Mouse (Mus musculus) spleen, postnatal 14 days (tissue): Measurements from ENCODE around the gene Zfp454.

Experiments used
- DNase-seq, 2 experiments: peaks; one replicate each; pipeline ENCODE4 v3.0.0; 2021 to 2022; ENCODE audit warnings: low spot score in 2 of 2

Zfp454 gene

GRCm38 (mm10) chr11:50887390-50888128 lies at the start of gene Zfp454:
Gene Zfp454 (minus strand): TSS chr11:50887651.
- peak in 1 of 2 experiments; percentile 10 for DNase-seq

DNA sequence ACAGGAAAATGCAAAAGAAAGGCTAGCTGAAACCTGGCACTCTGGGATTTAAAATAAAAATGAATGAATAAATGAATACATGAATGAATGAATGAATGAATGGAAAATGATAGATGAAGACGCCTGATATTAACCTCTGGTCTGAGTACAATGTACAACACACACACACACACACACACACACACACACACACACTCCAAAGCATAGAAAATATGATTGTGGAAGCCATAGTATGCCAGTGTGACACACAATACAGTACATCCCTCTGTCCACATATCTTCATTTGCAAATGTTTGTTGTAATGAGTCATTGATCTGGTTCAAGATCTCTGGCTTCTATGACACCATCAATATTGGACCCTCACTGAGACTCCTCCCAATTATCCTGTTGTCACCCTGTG lies 44.6 kb upstream of the Zfp454 start:
- no peak for DNase-seq

DNA sequence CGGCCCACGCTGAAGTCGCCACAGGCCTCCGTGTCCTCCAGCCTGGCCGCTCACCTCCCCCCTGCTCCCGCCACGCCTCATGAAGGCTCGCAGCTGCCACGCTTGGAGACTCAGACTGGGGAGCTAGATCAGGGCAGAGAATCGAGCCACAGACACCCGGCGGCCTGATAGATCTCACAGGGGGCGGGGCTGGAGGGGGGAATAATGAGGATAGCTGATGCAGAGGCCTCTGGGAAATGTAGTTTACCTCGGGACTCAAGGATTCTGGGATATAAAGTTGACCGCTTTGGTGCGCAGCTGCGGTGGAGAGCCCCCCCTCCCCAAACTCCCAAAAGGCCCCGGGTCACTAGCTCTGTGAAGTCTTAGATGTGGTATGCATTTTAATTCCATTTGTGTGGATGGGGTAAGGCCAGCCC lies 44.0 kb upstream of the Zfp454 start, which contains the start of gene Zfp354b:
Zfp354b (minus strand) TSS at position 183 of the 416 bp plus-strand sequence.
- peak in 1 of 2 experiments; percentile 41 for DNase-seq

DNA sequence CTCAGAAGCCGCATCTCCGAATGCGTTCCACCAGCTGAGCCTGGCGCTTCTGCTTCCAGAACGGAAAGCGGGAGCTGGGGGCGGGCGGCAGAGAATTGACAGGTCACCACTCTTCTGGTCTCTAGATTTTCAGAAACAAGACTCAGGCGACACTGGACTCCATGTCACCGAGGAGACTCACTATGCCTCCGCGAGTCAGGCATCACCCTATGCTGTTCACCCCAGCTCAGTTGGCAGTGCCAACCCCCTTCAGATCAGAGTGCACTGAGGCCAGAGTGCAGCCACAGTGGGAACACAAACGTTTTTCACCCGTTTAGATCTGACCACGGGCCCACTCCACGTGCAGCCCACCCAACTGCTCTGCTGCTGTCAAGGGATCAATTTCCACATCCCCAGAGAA lies 43.6 kb upstream of the Zfp454 start:
- no peak for DNase-seq

GRCm38 (mm10) chr11:50930469-50931014 lies 43.1 kb upstream of the Zfp454 start:
- DNase-seq: no peak

GRCm38 (mm10) chr11:50915671-50916320 lies 28.3 kb upstream of the Zfp454 start, which contains the start of gene Zfp2:
Gene Zfp2 (minus strand): TSS chr11:50916165.
- DNase-seq: peak; percentile 60 to 73

DNA sequence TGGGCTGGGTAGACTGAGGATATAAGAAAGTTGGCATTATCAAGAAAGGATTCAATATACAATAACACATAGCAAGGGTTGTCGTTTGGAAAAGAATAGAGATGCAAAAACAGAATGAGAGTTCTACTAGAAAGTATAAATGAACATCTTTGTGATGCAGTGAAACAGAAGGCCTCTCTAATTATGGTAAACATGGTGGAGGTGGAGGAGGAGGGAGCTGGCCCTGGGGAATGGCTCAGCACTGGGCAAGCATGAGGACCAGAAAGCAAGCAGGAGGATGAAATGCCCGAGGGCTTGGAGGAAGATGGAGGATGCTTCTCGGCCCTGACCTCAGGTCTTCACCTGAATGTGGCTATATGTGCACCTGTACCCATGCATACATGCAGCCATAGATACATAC lies 27.0 kb upstream of the Zfp454 start:
- no peak for DNase-seq

GRCm38 (mm10) chr11:50913301-50913700 lies 25.9 kb upstream of the Zfp454 start:
- no peak for DNase-seq

DNA sequence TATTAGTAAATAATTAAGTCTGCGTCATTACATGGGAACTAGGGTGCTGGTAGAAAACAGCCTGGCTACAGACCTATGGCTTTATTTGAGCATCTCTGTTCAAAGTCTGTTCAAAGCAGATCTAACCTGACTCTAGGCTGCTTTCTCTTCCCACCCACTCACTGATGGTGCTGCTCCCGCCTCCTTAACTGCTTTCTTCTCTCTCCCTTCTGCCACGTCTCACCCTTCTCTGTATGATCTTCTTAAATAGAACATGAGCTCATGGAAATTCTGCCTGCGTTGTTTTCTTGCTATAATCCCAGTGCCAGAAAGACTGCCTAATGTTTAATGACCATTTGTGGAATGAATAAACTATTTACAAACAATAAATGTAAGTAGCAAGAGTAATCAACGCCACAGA lies 20.7 kb upstream of the Zfp454 start:
- no peak for DNase-seq

DNA sequence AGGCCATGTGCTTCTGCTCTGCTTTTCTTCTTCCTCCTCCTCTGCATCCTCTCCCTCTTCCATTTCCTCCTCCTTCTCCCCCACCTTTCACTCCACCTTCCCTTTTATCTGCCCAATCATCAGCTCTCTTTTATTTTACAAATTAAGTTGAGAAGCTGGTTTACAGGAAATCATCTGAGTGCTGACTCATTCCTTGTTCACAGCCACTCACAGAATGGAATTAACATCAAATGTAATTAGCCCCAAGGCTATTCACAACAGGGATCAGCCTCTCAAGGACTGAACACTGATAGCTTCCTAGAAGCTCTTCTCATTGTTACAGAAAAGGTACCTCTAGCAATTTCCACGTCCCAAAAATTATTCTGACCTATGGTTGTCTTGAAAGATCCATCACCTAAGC lies 9.9 kb upstream of the Zfp454 start:
- no peak for DNase-seq

DNA sequence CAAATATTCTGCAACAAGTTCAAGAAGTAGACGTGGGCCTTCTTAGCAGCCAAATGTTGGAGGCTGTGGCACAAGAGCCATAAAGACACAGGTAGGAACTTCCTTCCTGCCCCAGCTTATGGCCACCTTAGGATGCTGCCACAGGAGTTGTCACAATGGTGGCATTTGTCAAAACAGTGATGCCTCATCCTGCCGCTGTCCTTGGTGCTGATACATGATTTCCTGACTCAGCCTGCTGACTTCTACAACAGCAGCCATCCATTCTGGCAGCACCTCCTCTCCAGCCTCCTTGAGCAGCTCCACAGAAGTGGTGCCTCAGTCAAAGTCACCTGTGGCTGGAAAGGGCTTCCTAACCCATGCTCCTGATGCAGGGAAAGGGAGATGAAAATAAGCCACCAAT lies 5.0 kb upstream of the Zfp454 start:
- no peak for DNase-seq

GRCm38 (mm10) chr11:50886933-50887293 lies 538 bp downstream of the Zfp454 start:
- DNase-seq: no peak

DNA sequence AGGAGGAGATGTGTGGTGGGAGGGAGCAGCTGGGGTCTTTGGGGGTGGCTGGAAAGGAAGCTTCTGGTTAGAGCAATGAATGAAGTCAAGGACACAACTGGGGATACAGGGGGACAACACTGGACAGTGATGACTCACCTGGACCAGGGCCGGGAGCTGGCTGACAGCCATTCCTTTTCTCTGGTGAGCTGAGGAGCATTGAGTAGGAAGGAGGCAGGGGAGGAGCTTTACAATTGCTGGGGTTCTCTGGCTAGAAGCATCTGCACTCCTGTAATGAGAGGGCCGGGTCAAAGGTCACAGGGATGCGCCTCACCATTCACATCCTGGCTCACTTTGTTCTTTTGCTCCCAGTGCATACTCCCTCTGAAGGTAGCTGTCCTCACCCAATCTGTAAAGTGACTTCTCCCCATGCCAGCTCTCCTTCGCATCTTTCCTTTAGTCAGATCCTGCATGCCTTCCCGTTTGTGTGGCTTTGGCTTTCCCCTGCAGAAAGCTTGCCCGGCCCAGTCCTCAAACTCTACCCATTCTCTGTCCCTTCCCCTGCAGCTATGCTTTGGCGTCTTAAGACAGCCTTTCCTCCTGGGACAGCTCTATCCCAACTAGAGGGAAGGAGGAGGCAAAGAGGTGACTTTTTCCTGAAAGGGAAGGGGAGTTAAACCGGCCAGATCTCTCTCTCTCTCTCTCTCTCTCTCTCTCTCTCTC lies 1.1 kb downstream of the Zfp454 start:
- no peak for DNase-seq

DNA sequence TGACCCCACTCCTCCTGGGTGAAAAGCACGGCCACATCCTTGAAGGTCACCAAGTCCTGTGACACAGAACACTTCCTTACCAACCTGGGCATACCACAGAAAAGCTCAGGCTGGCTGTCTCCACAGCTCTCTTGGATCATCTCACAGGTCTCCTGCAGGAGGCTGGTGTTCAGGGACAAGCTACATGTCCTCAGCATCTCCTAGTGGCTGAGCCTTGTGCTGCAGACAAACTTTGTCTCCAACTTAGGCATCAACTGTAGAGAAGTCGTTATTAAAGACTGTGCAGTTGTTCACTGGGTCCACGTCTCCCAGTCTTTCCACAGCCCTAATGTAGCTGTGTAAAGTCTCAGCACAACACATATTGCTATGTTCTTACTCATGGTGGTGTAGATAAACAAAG lies 3.7 kb downstream of the Zfp454 start:
- DNase-seq: no peak

DNA sequence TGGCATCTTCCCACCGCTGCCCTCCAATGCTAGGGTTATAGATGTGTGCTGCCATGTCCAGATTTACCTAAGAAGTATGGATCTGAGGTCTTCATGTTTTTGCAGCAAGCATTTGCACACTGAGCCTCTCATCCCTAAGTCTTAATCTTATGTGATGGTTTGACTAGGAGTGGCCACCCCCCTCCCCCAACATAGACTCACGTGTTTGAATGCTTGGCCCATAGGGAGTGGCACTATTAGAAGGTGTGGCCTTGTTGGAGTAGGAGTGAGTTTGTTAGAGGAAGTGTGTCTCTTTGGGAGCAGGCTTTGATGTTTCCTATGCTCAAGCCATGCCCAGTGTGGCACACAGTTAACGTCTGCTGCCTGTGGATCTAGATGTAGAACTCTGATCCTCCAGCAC lies 8.8 kb downstream of the Zfp454 start:
- DNase-seq: no peak

GRCm38 (mm10) chr11:50850989-50851601 lies 36.4 kb downstream of the Zfp454 start:
- DNase-seq: no peak

DNA sequence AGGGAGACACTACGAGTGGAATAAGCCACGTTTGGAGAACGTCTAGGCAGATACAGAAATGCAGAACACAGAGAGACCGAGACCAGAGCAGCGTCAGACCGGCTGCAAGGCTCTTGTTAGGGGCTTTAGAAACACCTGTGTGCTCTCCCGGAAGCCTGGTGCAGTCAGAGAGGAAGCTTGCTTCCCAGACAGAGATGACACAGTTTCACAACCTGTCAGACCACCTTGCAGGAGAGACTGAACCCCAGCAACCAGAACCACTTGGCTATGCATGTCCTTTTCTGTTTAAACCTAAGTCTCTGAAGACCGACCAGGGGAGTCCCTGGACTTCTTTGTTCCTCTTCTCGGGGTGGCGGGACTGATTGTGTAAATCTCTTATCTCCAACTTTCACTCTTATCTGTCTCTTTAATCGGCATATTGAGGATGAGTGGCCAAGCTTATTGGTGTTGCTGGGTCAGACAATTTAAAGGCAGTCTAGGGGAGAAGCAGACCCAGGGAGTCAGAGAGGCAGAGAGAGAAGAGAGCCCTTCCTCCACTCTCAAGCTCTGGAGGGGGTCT lies 37.2 kb downstream of the Zfp454 start, which contains the start of gene Grm6:
Grm6 (plus strand) TSS at position 509 of the 559 bp plus-strand sequence.
- DNase-seq: no peak

DNA sequence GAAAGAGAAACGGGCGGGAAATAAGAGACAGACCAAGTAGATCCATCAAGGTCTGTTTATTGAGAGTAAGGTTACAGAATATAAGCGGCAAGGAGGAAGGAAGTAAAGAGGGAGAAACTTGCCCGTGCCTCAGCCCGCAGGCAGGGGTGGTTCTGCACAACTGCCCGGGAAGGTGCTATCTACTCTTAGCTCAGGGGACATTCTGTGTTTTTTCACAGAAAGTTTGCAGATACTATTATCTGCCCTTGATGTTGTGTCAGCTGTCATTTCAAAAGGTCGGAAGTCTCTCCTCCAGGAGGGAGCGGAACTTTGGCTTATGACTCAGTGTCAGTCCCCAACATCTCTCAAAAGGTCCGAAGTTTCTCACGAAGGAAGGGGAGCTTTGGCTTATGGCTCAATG lies 38.1 kb downstream of the Zfp454 start:
- no peak for DNase-seq

DNA sequence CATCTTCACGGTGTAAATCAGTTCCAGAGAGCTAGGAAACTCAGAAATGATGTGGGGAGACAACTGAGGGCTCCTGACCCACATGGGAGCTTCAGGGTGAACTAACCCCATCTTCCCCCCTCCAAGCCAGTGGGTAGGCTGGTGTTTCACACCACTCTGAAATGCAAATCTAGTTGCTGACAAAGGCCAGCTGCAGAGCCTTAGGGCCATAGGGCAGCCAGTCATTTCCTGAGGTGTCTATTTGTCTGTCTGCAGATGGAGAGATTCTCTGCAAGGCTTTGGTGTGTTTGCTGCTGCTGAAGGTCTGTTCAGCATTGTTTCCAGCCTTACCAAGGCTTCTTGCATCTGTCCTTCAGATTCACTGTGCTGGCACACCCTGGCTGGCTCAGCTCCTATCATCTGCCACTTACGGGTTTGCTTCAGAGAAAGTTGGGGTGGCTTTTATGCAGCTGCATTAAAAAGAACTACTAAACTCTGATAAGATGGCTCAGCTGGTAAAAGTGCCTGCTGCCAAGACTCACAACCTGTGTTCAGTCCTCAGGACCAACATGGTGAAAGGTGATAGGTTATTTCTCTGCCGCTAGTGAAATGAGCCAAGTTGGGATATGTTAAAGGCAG lies 38.8 kb downstream of the Zfp454 start:
- no peak for DNase-seq

DNA sequence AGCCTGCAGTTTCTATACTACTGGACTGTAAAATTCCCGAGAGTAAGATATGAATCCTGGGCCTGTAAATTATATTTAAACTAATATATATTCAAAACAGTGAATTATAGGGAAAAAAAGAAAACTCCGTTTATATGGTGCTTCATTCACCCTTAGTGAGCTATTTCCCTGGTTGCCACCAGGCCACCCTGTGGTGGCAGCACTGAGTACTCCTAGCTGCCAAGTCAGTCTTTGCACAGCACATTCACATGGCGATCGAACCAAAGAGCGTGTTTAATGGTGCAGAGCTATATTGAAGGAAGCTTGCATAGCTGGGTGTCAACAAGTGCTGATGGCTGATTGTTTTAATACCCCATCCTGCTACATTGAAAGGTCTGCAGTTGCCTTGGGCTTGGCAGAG lies 40.4 kb downstream of the Zfp454 start:
- DNase-seq: no peak

DNA sequence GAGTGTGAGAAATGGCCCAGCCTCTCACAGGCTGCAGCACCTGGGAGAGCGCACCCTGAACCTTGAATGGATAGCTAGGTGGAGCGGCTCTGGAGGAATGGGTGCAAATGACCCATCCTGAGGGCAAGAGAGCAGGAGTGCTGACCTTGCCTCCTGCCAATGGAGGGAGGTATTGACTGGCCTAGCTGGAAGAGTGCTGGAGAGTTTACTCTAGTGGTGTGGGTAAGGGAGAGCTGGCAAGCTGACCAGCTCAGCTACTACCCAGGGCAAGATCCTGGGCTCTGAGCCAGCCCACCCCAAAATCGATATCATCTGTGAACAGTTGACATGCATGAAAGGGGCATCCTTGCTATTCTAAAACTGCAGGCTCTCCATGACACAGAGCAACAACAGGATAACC lies 41.5 kb downstream of the Zfp454 start:
- DNase-seq: no peak
